Mouse (Mus musculus) cerebellum, adult 2 months (tissue): Measurements from ENCODE around the gene Trem3. TPM values are rescaled to one million over a fixed set of nuclear protein-coding genes. Genes with fewer than 3 reads are reported as not detected.

ENCODE experiments used
- DNase-seq, 2 experiments: peaks; one replicate each; pipeline ENCODE4 v3.0.0; 2021
- H3K27ac ChIP-seq: fragments of 200-500 bp; 2 replicates; pipeline ENCODE4 v1.5.1; 2012; ENCODE audit warnings: low read length, control low read depth, inconsistent platforms; ENCODE audit not compliant: insufficient read depth
- H3K27me3 ChIP-seq: fragments of 200-500 bp; 2 replicates; pipeline ENCODE4 v1.6.1; 2012; ENCODE audit warnings: inconsistent platforms, mild to moderate bottlenecking, low read length, moderate library complexity; ENCODE audit not compliant: control insufficient read depth, insufficient read depth
- H3K4me1 ChIP-seq: fragments of 200-500 bp; 2 replicates; pipeline ENCODE4 v1.6.1; 2011; ENCODE audit warnings: low read length; ENCODE audit not compliant: control insufficient read depth, insufficient read depth
- H3K4me3 ChIP-seq: fragments of 200-500 bp; replicated peaks from 2 replicates; pipeline ENCODE3; 2011; ENCODE audit warnings: mild to moderate bottlenecking, low read depth, low read length, control low read depth; ENCODE audit not compliant: insufficient read depth
- CTCF ChIP-seq: fragments of 200-500 bp; IDR thresholded peaks from 2 replicates; pipeline ENCODE4 v1.5.1; 2011; ENCODE audit warnings: low read depth, mild to moderate bottlenecking, control low read depth, low read length, moderate library complexity, borderline replicate concordance; ENCODE audit not compliant: insufficient read depth
- POLR2A ChIP-seq: fragments of 200-500 bp; IDR thresholded peaks from 2 replicates; pipeline ENCODE4 v1.6.1; 2011; ENCODE audit warnings: low read length, control low read depth, borderline replicate concordance; ENCODE audit not compliant: insufficient read depth
- WGBS: fragments of 180-500 bp; shearing (Covaris S2); methylation state at CpG from one replicate; pipeline ENCODE4 v1.1.7; 2018; 5-methylcytosine and 5-hydroxymethylcytosine counted together
- polyA plus RNA-seq: library from polyadenylated mRNA; depleted of rRNA; stranded (reverse); fragments of >200 nt; gene quantifications from 2 replicates; pipeline ENCODE4 v1.2.3, GENCODE M21; 2012

Gene Trem3
- polyA plus RNA-seq, 1 experiment = not detected

DNA sequence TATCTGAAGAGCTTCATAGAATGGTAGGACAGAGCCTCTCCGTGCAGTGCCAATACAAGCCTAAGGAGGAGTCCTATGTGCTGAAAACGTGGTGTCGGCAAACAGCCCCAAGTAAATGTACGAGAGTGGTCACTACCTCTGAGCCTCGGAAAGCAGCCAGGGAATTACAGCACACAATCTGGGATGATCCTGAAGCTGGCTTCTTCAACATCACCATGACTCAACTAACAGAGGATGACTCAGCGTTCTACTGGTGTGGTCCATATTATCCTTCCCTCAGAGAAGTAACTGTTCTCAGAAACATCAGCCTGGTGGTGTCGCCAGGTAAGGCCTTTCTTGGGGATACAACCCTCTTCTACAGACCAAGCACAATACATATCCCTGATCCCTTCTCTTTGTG, 17.1 kb downstream of the Trem3 start:
- TF ChIP-seq CTCF (no peak), POLR2A (no peak)
- H3K27ac ChIP-seq = no peak overlapping the region
- no peak overlapping the region for H3K4me3 ChIP-seq
- WGBS = 92% methylated on average over 7 of the region's 7 CpGs
- no peak for DNase-seq
- H3K4me1 ChIP-seq = no peaks in the 10 kb centered on the region
- H3K27me3 ChIP-seq = no peaks in the 10 kb centered on the region

DNA sequence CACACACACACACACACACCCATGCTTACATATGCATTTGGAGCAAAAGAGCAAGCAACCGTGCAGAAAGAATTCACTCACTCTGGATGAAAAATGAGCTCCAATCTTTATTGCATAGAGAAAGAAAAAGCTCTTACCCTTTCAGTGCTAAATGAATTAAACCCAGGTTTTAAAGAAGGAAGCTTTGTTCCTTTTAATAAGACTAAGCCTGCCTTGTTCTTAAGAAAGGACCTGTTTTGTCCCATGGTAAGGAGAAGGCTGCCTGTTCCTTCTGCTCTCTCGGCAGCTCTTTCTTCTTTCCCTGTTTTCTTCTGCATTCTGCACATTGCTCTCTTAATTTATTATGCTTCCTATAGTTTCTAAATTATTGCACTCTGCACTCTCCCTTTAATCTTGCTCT, 18.6 kb downstream of the Trem3 start:
- no peaks in the 10 kb centered on the region for H3K4me1 ChIP-seq
- H3K27ac ChIP-seq = no peak overlapping the region
- H3K4me3 ChIP-seq = no peak overlapping the region
- 34% methylated on average over 2 of the region's 2 CpGs for whole genome bisulfite sequencing
- H3K27me3 ChIP-seq = no peaks in the 10 kb centered on the region
- DNase-seq = no peak
- TF ChIP-seq POLR2A (no peak), CTCF (no peak)

DNA sequence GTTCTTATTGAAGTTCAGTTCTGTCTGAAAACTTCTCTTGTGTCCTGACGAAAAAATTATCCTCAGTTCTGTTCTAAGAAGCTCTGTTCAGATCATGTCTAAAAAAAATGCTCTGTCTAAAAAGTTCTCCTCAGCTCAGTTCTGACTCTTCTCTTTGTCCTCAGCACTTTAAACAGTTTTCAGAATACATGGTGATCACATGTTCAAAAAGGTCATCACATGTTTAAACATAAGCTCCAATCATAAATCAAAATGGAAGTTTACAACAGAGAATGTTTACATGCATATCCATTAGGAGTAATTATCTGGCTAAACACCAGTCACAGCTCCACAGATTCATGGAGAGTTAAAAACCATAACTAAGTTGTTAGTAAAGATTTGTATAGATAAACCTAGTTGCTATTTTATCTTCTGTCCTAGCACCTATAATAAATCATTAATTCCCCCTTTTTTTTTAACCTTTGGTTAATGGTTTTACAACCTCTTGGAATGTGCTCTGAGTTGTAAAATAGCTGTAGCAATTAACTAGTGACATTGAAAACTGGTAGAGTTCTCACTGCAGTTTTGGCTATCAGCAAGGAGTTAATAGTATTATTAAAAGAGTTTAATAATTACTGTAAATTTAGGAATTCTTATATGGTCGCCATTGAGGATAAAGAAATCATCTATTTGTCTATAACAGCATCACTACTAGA, 19.2 kb downstream of the Trem3 start:
- H3K4me3 ChIP-seq = no peak overlapping the region
- DNase-seq = no peak
- TF ChIP-seq POLR2A = no peak
- TF ChIP-seq CTCF = no peak
- WGBS = 52% methylated on average over 2 of the region's 2 CpGs
- no peak overlapping the region for H3K27ac ChIP-seq
- no peaks in the 10 kb centered on the region for H3K27me3 ChIP-seq
- no peaks in the 10 kb centered on the region for H3K4me1 ChIP-seq

DNA sequence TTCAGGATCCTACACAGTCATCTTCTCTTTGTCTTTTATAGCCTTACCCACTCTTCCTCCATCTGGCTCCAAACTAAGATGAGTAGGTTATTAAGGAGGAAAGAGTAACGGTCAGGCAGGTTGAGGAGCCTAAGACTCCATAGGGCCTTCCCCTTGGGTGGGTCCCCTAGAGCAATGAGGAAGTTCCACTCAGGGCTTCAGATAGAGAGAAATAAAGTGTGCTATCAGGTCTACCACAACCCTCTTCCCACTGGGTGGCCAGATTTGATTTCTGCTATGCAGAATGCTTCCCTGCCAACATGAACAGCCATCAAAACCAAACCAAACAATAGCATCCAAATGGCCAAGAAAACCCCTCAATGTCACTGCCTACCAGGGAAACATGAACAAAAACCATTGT, 20.0 kb downstream of the Trem3 start:
- no peak overlapping the region for H3K4me3 ChIP-seq
- no peak for TF ChIP-seq CTCF
- no peak for TF ChIP-seq POLR2A
- H3K27ac ChIP-seq = no peak overlapping the region
- WGBS = 92% methylated on average over 1 of the region's 1 CpGs
- no peaks in the 10 kb centered on the region for H3K4me1 ChIP-seq
- H3K27me3 ChIP-seq = no peaks in the 10 kb centered on the region
- no peak for DNase-seq

DNA sequence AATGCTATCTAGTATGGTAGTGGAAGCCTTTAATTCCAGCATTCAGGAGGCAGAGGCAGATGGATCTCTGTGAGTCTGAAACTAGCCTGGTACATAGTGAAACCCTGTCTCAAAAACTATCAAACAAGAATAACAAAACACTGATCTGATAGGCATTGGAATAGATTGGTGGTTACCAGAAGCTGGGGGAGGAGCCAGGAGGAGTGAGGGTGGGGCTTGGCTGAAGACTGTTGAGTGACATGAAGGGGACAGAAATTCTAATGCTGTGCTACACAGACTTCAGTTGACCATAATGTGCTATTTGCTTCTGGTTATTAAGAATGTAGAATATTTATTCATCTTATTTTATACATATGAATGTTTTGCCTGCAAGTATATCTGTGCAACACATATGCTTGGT, 20.7 kb downstream of the Trem3 start:
- Histone ChIP-seq H3K4me1 (no peaks in the 10 kb centered on the region), H3K4me3 (no peak overlapping the region), H3K27me3 (no peaks in the 10 kb centered on the region), H3K27ac (no peak overlapping the region)
- no peak for DNase-seq
- TF ChIP-seq CTCF (no peak), POLR2A (no peak)

DNA sequence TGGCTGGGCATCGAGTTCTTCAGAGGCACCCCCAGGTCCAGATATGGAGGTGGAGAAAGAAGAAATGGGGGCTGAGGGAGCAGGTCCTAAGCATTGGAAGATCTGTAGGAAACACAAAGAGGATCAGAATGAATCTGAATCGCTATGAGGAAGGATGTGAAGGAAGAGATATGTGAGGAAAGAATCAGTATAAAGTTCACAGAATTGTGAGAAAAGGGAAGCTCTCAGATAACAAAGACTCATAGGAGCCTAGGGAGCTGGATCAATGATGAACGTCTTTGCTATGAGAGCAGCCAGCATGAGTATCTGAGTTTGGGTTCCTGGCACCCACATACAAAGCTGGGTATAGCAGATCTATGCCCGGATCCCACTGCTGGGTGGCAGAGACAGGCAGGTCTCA, 22.3 kb downstream of the Trem3 start:
- no peak for TF ChIP-seq CTCF
- TF ChIP-seq POLR2A = no peak
- no peaks in the 10 kb centered on the region for H3K27me3 ChIP-seq
- DNase-seq = no peak
- 67% methylated on average over 4 of the region's 4 CpGs for WGBS
- H3K27ac ChIP-seq = no peak overlapping the region
- no peak overlapping the region for H3K4me3 ChIP-seq
- H3K4me1 ChIP-seq = no peaks in the 10 kb centered on the region

DNA sequence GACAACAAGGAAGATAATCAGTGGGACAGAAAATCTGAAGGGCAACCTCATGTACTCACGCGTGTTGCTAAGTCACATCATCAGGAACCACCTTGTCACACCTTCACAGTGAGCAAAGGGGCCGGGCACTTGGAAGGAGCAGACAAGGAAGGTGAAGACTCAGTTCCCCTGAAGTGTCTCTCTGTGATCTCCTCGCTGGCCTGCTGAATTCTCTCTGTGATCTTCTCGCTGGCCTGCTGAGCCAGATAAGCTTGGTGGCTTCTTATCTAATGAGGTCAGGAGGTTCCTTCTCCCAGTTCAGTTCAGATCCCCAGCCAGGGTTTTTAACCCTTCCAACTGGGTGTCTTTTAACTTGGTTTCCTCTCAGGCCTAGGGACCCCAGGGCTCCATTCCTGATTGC, 24.6 kb downstream of the Trem3 start:
- Histone ChIP-seq H3K27me3 (no peaks in the 10 kb centered on the region), H3K4me3 (no peak overlapping the region), H3K4me1 (no peaks in the 10 kb centered on the region), H3K27ac (no peak overlapping the region)
- no peak for DNase-seq
- 93% methylated on average over 5 of the region's 5 CpGs for WGBS
- no peak for TF ChIP-seq CTCF
- TF ChIP-seq POLR2A = no peak

DNA sequence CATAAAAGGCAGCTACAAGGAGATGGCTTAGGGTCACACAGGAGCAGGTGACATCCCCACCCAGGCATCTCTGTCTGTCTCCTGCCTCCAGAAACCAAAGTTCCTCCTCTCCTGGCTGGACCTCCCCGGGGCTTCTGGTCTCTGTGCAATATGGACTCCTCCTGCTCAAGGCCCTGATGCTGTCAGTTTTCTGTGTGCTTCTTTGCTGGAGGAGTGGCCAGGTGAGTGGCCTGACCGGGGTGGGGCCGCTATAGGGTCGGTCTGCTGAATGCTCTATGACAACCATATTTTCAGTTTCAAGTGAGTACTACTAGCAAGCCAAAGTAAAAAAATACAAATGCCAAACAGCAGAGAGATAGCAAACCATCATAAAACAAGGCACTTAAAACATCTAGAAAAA, 25.0 kb downstream of the Trem3 start:
- Histone ChIP-seq H3K27me3 (no peaks in the 10 kb centered on the region), H3K27ac (no peak overlapping the region), H3K4me3 (no peak overlapping the region), H3K4me1 (no peaks in the 10 kb centered on the region)
- no peak for DNase-seq
- WGBS = 88% methylated on average over 4 of the region's 4 CpGs
- TF ChIP-seq POLR2A = no peak
- TF ChIP-seq CTCF = no peak

DNA sequence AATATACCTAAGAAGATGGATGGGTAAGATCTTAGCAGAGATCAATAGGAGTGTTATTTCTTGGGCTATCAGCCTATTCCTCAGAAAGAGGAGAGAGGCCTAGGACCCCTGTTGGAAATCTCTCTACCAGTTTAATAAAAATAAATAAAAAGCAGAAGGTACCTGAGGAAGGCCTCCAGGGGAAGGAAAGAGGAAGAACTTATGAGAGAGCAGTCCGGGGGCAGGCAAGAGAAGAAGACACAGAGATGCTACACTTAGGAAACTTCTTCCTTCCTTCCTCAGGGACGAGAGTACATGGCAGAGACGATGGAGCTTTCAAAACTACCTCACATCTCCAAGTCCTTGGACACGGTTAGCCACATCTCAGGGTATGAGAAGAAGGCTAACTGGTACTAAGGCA, 26.5 kb downstream of the Trem3 start:
- Histone ChIP-seq H3K27me3 (no peaks in the 10 kb centered on the region), H3K27ac (no peak overlapping the region), H3K4me3 (no peak overlapping the region), H3K4me1 (no peaks in the 10 kb centered on the region)
- no peak for DNase-seq
- 68% methylated on average over 4 of the region's 4 CpGs for WGBS
- no peak for TF ChIP-seq POLR2A
- no peak for TF ChIP-seq CTCF
